Mouse (Mus musculus) inflammation-experienced regulatory T-cells, adult 6 months (primary cell): ENCODE data around the gene Lhx2. TPM values are rescaled to one million over a fixed set of nuclear protein-coding genes. Genes with fewer than 3 reads are reported as not detected.

Experiments
- ATAC-seq: one replicate; pipeline ENCODE4 v1.8.0; 2017
- polyA plus RNA-seq, 3 experiments: library from polyadenylated mRNA; unstranded; fragments of 100-300 nt; shearing (Covaris generic); gene quantifications; one replicate each; pipeline ENCODE4 v1.2.1; 2017

The Lhx2 gene
- polyA plus RNA-seq, 3 experiments from 2014 or later, result 0.13 TPM; not detected in 2

DNA sequence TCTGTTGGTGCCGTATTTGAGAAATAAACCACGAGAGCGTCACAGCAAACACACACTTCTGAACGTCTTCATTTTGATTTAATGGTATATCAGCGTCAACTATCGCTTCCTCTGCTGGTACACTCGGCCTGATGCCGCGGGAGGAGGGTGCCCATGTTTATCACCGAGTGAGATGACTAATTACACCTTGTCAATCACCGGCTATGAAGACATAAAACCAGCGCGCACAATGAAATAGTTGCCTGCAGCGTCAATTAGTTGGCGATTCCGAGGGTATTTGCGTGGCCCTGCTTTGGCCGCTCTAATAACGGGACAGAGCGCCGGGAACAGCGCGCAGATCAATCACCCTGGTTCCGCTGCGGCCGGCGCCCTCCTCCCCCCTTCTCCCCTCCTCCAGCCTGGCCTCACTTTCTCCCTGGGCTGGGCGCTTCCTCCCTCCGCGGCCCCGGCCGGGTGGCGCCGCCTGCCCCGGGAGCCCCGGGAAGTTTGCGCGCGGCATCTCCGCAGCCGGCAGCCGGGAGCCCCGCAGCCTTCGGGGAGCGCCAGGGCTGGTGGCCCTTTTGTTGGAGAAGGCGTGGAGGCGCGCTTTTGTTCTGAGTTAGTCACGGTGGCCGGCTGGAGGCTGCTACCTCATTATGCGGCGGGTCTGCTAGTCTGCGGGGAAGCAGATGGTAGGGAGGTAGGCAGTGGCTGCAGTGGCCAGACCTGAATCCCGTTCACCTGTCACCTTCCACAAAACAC, 8.9 kb downstream of the Lhx2 start:
- peak; percentile 29 for ATAC-seq

DNA sequence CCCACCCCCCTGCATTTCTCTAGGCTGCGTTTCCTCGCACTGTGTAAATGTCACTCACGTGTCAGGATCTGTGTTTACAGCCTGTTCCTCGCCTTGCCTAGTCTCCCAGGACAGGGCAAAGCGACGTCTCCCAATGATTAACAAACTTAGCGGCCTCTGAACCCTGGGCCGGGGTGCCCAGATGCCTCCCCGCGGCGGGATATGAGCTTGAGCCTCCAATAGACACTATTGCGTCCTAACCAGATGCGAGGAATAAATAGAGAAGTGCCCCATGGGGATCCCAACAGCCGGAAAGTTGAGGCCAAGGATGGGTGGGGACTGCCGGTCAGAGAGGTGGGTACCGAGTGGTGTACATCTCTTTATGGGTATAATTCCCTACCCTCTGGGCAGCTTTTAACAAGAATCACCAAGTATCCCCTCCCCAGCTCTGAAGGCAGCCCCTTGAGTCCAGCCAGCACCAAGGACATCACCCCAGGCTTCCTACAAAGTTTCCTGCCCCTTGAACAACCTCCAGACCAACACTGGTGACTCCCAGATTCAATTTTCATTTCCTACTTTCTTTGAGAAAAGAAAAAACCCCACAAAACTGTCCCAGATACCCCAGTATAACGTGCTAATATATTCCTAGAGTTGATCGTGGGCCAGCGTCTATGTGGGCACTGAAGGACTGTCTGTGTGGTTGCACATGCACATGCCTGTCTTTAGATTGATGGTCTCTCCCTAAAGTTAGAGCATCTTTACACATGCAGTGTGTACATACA, 9.8 kb downstream of the Lhx2 start:
- no peak for ATAC-seq

GRCm38 (mm10) chr2:38349447-38350350, 10.6 kb downstream of the Lhx2 start:
- ATAC-seq, result no peak

- ATAC-seq, result no peak
Observed at GRCm38 (mm10) chr2:38350386-38350785, 11.3 kb downstream of the Lhx2 start.

DNA sequence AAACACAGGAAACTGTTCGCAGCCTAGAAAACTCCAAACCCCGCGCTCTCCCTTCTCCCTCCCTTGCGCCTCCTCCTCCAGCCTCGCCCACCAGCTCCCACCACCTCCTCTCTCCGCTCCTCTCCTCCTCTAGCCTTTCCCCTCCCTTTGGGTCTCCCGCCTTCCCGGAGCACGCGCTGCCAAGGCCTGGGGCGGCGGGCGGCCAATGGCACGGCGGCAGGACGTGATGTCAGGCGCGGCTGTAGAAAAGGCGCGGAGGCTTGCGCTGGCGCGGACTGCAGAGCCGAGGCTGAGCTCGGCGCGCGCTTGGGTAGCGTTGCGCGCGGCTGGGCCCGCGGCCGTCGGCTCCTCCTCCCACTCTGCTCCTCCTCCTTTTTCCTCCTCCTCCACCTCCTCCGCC, 11.7 kb downstream of the Lhx2 start:
- peak; percentile 66 for ATAC-seq

- no peak for ATAC-seq
Observed at GRCm38 (mm10) chr2:38351641-38352320, 12.7 kb downstream of the Lhx2 start.

- ATAC-seq, result no peak
Observed at GRCm38 (mm10) chr2:38352321-38353007, 13.4 kb downstream of the Lhx2 start.

GRCm38 (mm10) chr2:38353008-38353379, 13.9 kb downstream of the Lhx2 start:
- ATAC-seq, result no peak

DNA sequence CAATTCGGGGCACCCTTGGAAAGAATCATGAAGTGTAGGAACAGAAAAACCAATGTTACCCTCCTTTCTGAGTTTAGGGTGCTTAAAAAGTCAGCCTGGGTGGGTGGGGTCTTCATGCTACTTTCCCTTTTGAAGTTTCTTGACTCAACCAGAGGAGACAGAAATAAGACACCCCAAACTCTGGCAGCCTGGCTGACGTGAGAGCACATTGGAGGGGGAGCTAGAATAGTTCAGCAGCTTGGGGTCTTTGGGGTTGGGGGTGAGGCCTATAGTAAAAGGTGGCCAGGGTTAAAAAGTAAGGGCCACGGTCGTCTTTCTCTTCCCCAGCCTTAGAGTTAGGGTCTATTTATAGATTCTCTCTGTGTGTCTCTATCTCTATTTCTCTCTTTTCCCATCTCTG, 14.6 kb downstream of the Lhx2 start:
- no peak for ATAC-seq

DNA sequence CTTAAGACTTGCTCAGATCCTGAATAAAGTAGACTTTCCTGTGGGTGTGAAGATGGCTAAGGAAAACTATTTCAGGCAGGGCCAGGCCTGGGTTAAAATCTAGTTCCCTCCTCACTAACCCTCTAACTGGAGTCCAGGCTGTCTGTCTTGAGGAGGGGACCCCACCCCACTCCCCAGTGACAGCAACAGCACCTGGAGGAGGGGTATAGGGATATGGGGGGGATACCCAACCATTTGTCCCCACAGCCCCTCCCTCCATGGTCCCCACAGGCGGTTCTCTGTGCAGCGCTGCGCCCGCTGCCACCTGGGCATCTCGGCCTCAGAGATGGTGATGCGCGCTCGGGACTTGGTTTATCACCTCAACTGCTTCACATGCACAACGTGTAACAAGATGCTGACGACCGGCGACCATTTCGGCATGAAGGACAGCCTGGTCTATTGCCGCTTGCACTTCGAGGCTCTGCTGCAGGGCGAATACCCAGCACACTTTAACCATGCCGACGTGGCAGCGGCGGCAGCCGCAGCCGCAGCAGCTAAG, 15.2 kb downstream of the Lhx2 start:
- no peak for ATAC-seq

DNA sequence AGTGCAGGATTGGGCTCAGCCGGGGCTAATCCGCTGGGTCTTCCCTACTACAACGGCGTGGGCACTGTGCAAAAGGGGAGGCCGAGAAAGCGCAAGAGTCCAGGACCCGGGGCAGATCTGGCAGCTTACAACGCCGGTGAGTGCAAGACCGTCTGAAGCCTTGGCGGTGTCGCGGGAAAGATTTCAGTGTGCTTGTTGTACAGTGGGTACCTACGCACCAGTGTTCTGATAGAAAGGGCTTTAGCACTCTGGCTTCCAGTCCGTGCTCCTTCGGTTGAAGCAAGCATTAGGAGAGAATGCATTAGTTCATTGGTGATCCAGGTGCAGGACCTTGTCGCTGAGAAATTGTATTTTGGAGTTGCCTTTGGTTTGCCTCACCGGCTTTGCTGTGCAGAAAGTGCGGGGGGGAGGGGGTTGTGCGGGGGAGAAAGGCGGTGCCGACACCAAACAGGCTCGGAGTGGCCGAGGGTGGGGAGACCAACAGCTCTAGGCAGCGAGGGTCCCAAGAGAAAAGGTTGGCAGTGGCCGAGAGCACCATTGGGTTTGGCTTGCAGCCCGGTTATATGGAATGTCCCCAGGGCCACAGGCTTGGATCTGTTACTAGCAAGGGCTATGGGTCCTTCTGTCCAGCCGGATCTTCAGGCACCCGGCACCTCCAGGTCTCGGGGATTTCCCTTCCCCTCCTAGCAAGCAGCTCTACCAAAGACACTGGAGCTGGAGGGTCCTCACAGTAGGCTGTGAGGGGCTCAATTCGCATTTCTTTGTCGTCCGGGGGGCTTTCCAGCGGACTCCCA, 15.8 kb downstream of the Lhx2 start:
- no peak for ATAC-seq

DNA sequence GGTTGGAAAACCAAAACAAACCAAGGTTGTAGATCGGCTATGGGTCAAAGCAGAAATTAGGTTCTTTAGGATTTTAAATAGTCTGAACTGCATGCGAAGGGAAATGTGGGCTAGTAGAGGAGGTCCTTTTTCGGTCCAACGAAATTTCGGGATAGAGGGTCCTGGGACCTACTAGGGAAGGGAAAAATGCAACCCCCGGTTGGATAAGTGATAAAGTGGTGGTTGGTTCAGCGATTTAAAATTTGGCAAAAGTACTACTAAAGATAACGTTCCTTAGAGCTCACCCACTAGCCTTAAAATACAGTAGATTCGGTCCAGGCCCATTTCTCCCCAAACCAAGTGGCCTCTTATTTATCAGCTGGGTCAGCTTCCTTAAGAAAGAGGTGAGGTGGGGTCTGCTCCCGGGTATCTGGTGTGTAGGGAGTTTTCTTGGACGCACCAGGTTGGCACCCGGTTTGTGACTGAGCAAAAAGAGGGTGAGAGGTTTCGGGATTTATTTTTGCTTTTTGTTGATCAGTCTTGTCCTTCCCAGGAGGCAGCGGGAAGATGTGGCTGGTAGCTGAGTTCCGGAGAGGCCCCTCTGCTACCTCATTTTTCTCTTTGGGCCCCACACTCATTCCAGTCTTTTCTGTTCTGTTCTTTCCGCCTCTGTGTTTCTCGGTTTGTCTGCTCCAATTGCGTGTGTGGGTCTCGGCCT, 16.8 kb downstream of the Lhx2 start:
- no peak for ATAC-seq

DNA sequence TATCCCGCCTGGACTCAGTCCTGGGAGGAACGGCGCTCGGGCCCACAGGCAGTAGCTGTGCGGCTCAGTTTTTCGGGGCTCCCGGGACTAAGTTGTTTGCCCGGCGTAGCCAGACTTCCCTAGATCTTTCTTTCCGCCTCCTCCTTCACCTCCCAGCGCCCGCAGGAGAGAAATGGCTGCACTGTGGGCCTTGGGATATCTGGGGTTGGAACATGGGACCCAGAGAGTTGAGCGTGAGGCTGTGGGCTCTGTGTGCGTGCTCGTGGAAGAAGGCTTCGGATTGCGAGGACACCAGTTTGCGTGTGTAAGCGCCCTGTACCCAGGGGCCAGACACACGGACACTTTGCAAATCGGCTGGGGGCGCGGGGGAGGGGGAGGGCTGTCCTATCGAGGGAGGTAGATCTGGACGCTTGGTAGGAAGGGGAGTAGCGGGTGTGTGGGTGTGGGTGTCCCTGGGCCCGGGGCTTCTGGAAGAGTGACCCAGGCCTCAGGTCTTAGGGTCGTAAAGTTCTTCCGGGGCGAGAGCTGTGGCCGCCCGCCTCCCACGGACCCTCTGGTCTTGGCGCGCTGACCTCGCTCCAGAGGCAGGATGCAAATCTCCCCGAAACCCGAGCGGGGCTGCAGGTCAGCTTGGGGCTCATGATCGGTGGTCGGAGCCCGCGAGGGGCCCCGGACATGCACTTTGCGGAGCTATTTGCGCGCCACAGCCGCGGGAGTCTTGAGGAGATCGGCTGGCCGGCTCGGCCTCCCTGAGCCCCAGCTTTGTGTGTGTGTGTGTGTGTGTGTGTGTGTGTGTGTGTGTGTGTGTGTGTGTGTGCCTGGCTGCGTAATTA, 17.6 kb downstream of the Lhx2 start:
- no peak for ATAC-seq

DNA sequence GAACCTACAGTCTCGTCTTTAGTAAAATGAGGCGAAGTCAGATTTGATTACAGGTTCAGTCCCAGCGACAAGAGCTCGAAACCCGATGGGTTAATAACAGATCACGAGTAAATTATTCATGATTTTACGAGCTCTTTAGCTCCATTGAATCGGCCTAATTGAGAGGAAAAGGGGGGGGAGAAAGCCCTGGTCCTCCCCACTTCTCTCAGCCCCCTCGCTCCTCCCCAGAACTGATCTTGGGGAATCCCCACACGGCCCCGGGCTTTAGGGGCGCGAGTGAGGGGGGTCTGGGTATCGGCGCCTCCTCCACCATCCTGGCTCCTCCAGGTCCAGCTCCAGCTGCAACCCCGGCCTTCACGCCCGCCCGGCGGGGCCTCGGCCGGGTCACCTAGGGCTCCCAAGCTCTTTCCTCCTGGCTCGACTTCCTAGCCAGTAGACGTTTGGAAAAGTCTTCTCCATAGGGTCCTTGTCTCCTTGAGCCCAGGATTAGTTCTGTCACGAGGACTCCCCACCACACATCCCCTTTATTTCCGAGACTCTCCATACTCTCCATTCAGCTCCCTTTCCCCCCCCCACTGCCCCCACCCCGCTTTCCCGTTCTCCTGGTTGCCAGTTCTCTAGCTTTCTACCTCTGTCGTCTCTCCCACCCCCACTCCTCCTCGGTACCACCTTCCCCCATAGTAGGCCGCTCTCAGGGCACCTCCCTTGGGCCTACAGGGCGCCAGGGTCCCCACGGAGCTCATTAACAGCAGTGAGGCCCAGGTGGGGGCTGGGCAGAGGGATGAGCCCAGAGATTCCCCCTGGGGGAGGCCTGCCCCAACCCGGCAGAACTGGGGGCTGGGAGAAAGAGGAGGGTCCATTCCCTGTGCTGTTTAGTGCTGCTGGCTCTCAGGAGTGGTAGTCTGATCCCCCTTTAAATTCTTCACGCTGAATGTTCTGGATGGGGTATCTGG, 18.5 kb downstream of the Lhx2 start:
- ATAC-seq, result no peak

GRCm38 (mm10) chr2:38358611-38359010, 19.5 kb downstream of the Lhx2 start:
- no peak for ATAC-seq

- no peak for ATAC-seq
Observed at GRCm38 (mm10) chr2:38359186-38359585, 20.1 kb downstream of the Lhx2 start.

DNA sequence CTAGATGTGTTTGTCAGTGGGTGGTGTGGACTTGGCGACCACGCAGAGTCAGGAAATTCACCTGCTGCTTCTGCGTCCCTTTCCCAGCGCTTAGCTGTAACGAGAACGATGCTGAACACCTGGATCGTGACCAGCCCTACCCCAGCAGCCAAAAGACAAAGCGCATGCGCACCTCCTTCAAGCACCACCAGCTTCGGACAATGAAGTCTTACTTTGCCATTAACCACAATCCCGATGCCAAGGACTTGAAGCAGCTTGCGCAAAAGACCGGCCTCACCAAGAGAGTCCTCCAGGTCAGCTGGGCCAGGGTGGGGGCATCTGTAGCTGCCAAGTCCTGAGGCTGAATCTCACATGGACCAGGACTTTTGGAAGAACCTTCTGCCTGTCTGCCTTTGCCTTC, 20.7 kb downstream of the Lhx2 start:
- ATAC-seq, result no peak

- ATAC-seq, result no peak
Observed at GRCm38 (mm10) chr2:38366222-38366621, 27.1 kb downstream of the Lhx2 start.
